Mouse (Mus musculus): ENCODE measurements at regions not wholly inside any gene's neighbourhood (a gene's known extent, or its start where the extent isn't known, plus 50 kb on each side); places are given as distances from the start of the nearest gene placed in this dataset.

GRCm38 (mm10) chr3:20794256-20794655, 427.3 kb upstream of the Agtr1b start:
- no peak for TF ChIP-seq CTCF (IDR thresholded peaks at IDR 0.05; ENCODE audit: extremely low read depth, insufficient read depth, low read length)
- no peak for TF ChIP-seq POLR2A (IDR thresholded peaks at IDR 0.05; ENCODE audit: extremely low read depth, insufficient read depth, low read length)

Data from cortical plate, adult 2 months (tissue).